Mouse (Mus musculus): ENCODE data around the gene Fam126a. TPM values are rescaled to one million over a fixed set of nuclear protein-coding genes. Genes with fewer than 3 reads are reported as not detected.

The Fam126a gene
- polyA plus RNA-seq, 1 experiment = 6.0 TPM

DNA sequence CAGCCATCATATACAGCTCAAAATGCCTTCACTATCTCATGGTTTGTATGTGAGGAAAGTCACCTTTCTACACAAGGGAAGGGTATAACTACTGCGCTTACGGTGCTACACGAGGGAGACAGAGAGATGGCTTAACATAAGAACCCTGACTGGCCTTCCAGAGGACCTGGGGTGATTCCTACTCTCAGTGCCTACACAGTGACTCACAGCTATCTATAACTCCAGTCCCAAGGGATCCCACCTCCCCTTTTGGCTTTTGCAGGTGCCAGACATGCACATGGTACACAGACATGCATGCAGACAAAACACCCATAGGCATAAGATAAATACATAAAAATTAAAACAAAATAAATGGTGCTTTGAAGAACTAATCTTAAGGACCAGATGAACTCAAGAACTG lies 35.6 kb downstream of the Fam126a start:
- DNase-seq (ENCODE audit: low read depth in 1 of 2, low spot score in 2 of 2) = no peak
- peaks cover 7% of the 10 kb centered on the region for H3K36me3 ChIP-seq (ENCODE audit: control insufficient read depth, insufficient read depth, low read length)
- H3K27me3 ChIP-seq (ENCODE audit: control insufficient read depth, insufficient read depth, low read length) = no peaks in the 10 kb centered on the region
- TF ChIP-seq CTCF (IDR thresholded peaks at IDR 0.05; ENCODE audit: extremely low read depth, insufficient read depth, insufficient read length, insufficient replicate concordance) (no peak), POLR2A (IDR thresholded peaks at IDR 0.05; ENCODE audit: low read depth, low read length) (no peak)
- H3K27ac ChIP-seq (ENCODE audit: insufficient read depth, low read length) = no peak overlapping the region
- H3K4me3 ChIP-seq (ENCODE audit: extremely low read depth, insufficient read depth, insufficient read length) = no peak overlapping the region
- no peaks in the 10 kb centered on the region for H3K4me1 ChIP-seq (ENCODE audit: control insufficient read depth, insufficient read depth, insufficient read length)
- WGBS = 96% methylated on average over 3 of the region's 3 CpGs

- Histone ChIP-seq H3K4me3 (ENCODE audit: extremely low read depth, insufficient read depth, insufficient read length) (no peak overlapping the region), H3K27me3 (ENCODE audit: control insufficient read depth, insufficient read depth, low read length) (no peaks in the 10 kb centered on the region), H3K27ac (ENCODE audit: insufficient read depth, low read length) (no peak overlapping the region), H3K36me3 (ENCODE audit: control insufficient read depth, insufficient read depth, low read length) (peaks cover 4% of the 10 kb centered on the region; the same call in 1 of the 2 replicates), H3K4me1 (ENCODE audit: control insufficient read depth, insufficient read depth, insufficient read length) (no peaks in the 10 kb centered on the region)
- no peak for DNase-seq (ENCODE audit: low read depth in 1 of 2, low spot score in 2 of 2)
- TF ChIP-seq CTCF (IDR thresholded peaks at IDR 0.05; ENCODE audit: extremely low read depth, insufficient read depth, insufficient read length, insufficient replicate concordance) (no peak), POLR2A (IDR thresholded peaks at IDR 0.05; ENCODE audit: low read depth, low read length) (no peak)
- 96% methylated on average over 2 of the region's 2 CpGs for whole genome bisulfite sequencing
Measured at GRCm38 (mm10) chr5:23994231-23994630, 36.3 kb downstream of the Fam126a start.

- TF ChIP-seq CTCF (IDR thresholded peaks at IDR 0.05; ENCODE audit: extremely low read depth, insufficient read depth, insufficient read length, insufficient replicate concordance) (no peak), POLR2A (IDR thresholded peaks at IDR 0.05; ENCODE audit: low read depth, low read length) (no peak)
- H3K27ac ChIP-seq (ENCODE audit: insufficient read depth, low read length) = no peak overlapping the region
- DNase-seq (ENCODE audit: low read depth in 1 of 2, low spot score in 2 of 2) = no peak
- peaks cover 3% of the 10 kb centered on the region; the same call in 1 of the 2 replicates for H3K36me3 ChIP-seq (ENCODE audit: control insufficient read depth, insufficient read depth, low read length)
- H3K4me3 ChIP-seq (ENCODE audit: extremely low read depth, insufficient read depth, insufficient read length) = no peak overlapping the region
- 94% methylated on average over 2 of the region's 2 CpGs for WGBS
- H3K4me1 ChIP-seq (ENCODE audit: control insufficient read depth, insufficient read depth, insufficient read length) = no peaks in the 10 kb centered on the region
- no peaks in the 10 kb centered on the region for H3K27me3 ChIP-seq (ENCODE audit: control insufficient read depth, insufficient read depth, low read length)
Measured at GRCm38 (mm10) chr5:23993553-23993894, 37.0 kb downstream of the Fam126a start.

DNA sequence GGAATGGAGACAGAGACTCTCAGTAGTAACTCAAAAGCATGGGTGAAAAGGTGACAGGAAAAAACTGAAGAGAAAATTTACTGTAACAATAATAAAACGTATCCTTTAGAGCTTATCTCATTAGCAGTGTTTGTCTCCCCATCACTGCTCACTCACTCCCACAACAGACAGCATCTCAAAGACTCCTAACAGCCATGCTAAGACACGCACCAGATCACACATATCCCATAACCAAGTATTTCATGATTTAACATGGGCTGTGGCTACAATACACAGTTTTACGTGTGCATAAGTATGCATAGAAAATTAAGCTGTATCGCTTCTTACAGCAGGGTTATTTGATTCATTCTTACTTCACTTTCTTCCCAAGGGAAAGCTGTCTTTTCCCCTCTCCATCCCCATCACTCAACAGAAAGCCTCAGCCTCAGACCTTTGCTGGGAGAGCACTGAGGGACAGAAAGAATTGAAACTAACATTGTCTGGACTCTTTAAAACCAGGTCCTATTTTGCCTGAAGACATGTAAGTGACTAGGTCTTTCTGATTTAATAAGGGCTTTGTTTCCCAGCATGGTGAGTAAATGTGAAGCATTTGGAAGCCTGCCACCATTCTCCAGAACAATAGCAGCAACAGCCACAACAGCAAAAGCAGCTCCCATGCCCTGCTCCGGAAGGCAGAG lies 37.5 kb downstream of the Fam126a start:
- no peak for DNase-seq (ENCODE audit: low read depth in 1 of 2, low spot score in 2 of 2)
- peaks cover 3% of the 10 kb centered on the region for H3K36me3 ChIP-seq (ENCODE audit: control insufficient read depth, insufficient read depth, low read length)
- TF ChIP-seq POLR2A (IDR thresholded peaks at IDR 0.05; ENCODE audit: low read depth, low read length) = no peak
- no peak for TF ChIP-seq CTCF (IDR thresholded peaks at IDR 0.05; ENCODE audit: extremely low read depth, insufficient read depth, insufficient read length, insufficient replicate concordance)
- no peaks in the 10 kb centered on the region for H3K27me3 ChIP-seq (ENCODE audit: control insufficient read depth, insufficient read depth, low read length)
- H3K4me3 ChIP-seq (ENCODE audit: extremely low read depth, insufficient read depth, insufficient read length) = no peak overlapping the region
- no peaks in the 10 kb centered on the region for H3K4me1 ChIP-seq (ENCODE audit: control insufficient read depth, insufficient read depth, insufficient read length)
- no peak overlapping the region for H3K27ac ChIP-seq (ENCODE audit: insufficient read depth, low read length)
- 91% methylated on average over 5 of the region's 5 CpGs for WGBS

DNA sequence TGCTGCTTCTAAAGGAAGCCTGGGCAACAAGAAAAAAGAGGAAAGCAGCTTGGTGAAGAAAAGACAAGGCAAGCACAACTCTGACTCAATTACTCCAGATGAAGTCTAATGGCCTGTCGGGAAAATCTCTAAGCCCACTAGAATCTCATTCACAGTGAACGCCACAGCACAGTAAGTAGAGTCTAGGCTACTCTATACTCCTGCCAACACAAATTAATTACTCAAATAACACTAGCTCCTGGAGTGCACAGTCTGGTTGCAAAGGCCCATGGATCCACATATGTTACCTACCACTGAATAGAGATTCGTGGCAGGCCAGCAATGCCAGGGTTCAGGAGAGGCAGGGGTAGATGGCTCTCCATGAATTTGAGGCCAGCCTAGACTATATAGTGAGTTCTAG lies 40.5 kb downstream of the Fam126a start:
- no peak overlapping the region for H3K27ac ChIP-seq (ENCODE audit: insufficient read depth, low read length)
- WGBS = 96% methylated on average over 3 of the region's 3 CpGs
- peaks cover 10% of the 10 kb centered on the region for H3K36me3 ChIP-seq (ENCODE audit: control insufficient read depth, insufficient read depth, low read length)
- no peak for DNase-seq (ENCODE audit: low read depth in 1 of 2, low spot score in 2 of 2)
- H3K4me1 ChIP-seq (ENCODE audit: control insufficient read depth, insufficient read depth, insufficient read length) = no peaks in the 10 kb centered on the region
- no peak overlapping the region for H3K4me3 ChIP-seq (ENCODE audit: extremely low read depth, insufficient read depth, insufficient read length)
- H3K27me3 ChIP-seq (ENCODE audit: control insufficient read depth, insufficient read depth, low read length) = no peaks in the 10 kb centered on the region
- TF ChIP-seq CTCF (IDR thresholded peaks at IDR 0.05; ENCODE audit: extremely low read depth, insufficient read depth, insufficient read length, insufficient replicate concordance) (no peak), POLR2A (IDR thresholded peaks at IDR 0.05; ENCODE audit: low read depth, low read length) (no peak)

DNA sequence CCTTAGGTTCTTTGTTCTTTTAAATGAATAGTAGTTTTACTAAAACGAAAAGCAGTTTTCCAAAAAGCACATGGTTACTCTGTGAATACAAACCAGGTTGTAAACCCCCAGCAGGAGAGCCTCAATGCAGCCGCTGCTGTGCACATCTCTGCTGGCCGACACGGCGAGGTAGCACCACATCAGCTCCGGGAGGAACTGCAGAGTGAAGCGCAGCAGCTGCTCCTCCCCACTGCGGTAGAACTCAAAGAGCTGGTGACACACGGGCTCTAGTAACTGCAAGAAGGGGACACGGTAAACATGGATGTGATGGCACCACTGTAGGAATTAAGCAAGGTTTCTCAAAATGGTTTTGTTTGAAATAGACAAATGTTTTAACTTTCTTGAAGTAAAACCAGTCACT lies 42.7 kb downstream of the Fam126a start:
- no peak overlapping the region for H3K27ac ChIP-seq (ENCODE audit: insufficient read depth, low read length)
- peaks cover 15% of the 10 kb centered on the region for H3K36me3 ChIP-seq (ENCODE audit: control insufficient read depth, insufficient read depth, low read length)
- no peaks in the 10 kb centered on the region for H3K4me1 ChIP-seq (ENCODE audit: control insufficient read depth, insufficient read depth, insufficient read length)
- no peak for DNase-seq (ENCODE audit: low read depth in 1 of 2, low spot score in 2 of 2)
- TF ChIP-seq CTCF (IDR thresholded peaks at IDR 0.05; ENCODE audit: extremely low read depth, insufficient read depth, insufficient read length, insufficient replicate concordance) (no peak), POLR2A (IDR thresholded peaks at IDR 0.05; ENCODE audit: low read depth, low read length) (no peak)
- H3K27me3 ChIP-seq (ENCODE audit: control insufficient read depth, insufficient read depth, low read length) = no peaks in the 10 kb centered on the region
- 94% methylated on average over 10 of the region's 10 CpGs for WGBS
- H3K4me3 ChIP-seq (ENCODE audit: extremely low read depth, insufficient read depth, insufficient read length) = no peak overlapping the region

- Histone ChIP-seq H3K4me3 (ENCODE audit: extremely low read depth, insufficient read depth, insufficient read length) (no peak overlapping the region), H3K27me3 (ENCODE audit: control insufficient read depth, insufficient read depth, low read length) (no peaks in the 10 kb centered on the region), H3K36me3 (ENCODE audit: control insufficient read depth, insufficient read depth, low read length) (peaks cover 31% of the 10 kb centered on the region), H3K4me1 (ENCODE audit: control insufficient read depth, insufficient read depth, insufficient read length) (no peaks in the 10 kb centered on the region), H3K27ac (ENCODE audit: insufficient read depth, low read length) (no peak overlapping the region)
- TF ChIP-seq CTCF (IDR thresholded peaks at IDR 0.05; ENCODE audit: extremely low read depth, insufficient read depth, insufficient read length, insufficient replicate concordance) = no peak
- TF ChIP-seq POLR2A (IDR thresholded peaks at IDR 0.05; ENCODE audit: low read depth, low read length) = no peak
- 83% methylated on average over 1 of the region's 1 CpGs for WGBS
- DNase-seq (ENCODE audit: low read depth in 1 of 2, low spot score in 2 of 2) = no peak
Measured at GRCm38 (mm10) chr5:23982081-23982480, 48.4 kb downstream of the Fam126a start.

Data from spleen, adult 2 months (tissue).